Mouse (Mus musculus) kidney, embryonic 16.5 days (tissue): ENCODE results near the gene Gm49388. TPM values are rescaled to one million over a fixed set of nuclear protein-coding genes. Genes with fewer than 3 reads are reported as not detected.

ENCODE experiments used
- ATAC-seq: fragments of 200-750 bp; cut with Nextera tagmentation; 2 replicates; pipeline ENCODE4 v1.8.0; 2017; ENCODE audit warnings: moderate TSS enrichment; ENCODE audit not compliant: low FRiP score, low TSS enrichment
- H3K27ac ChIP-seq: fragments of 300-500 bp; sonication (generic); 2 replicates; pipeline ENCODE4 v1.5.1; 2014; ENCODE audit warnings: low read length
- H3K27me3 ChIP-seq: fragments of 300-500 bp; sonication (generic); 2 replicates; pipeline ENCODE4 v1.6.1; 2014; ENCODE audit warnings: low read length, control low read depth, mixed read lengths; ENCODE audit not compliant: insufficient read depth
- H3K36me3 ChIP-seq: fragments of 300-500 bp; sonication (generic); 2 replicates; pipeline ENCODE4 v1.6.1; 2014; ENCODE audit warnings: low read length, control low read depth, mixed read lengths; ENCODE audit not compliant: insufficient read depth
- H3K4me1 ChIP-seq: fragments of 300-500 bp; sonication (generic); 2 replicates; pipeline ENCODE4 v1.6.1; 2014; ENCODE audit warnings: low read length, control low read depth, mixed read lengths; ENCODE audit not compliant: insufficient read depth
- H3K4me2 ChIP-seq: fragments of 300-500 bp; sonication (generic); replicated peaks from 2 replicates; pipeline ENCODE4 v1.6.1; 2014; ENCODE audit warnings: low read depth, low read length
- H3K4me3 ChIP-seq: fragments of 300-500 bp; sonication (generic); 2 replicates; pipeline ENCODE4 v1.5.1; 2014; ENCODE audit warnings: mild to moderate bottlenecking, low read length
- H3K9ac ChIP-seq: fragments of 300-500 bp; sonication (generic); replicated peaks from 2 replicates; pipeline ENCODE4 v1.6.1; 2014; ENCODE audit warnings: low read length
- H3K9me3 ChIP-seq: fragments of 300-500 bp; sonication (generic); 2 replicates; pipeline ENCODE4 v1.6.1; 2016; ENCODE audit warnings: low read length, control low read depth
- WGBS: fragments of 180-500 bp; shearing (Covaris S2); extraction: QIAGEN DNeasy Blood & Tissue Kit; methylation state at CpG from one replicate; pipeline ENCODE4 v1.1.7; 2014; 5-methylcytosine and 5-hydroxymethylcytosine counted together
- polyA plus RNA-seq: library from polyadenylated mRNA; unstranded; fragments of >200 nt; fragmentation: Nextera tagmentation; extraction: Ambion mirVana; gene quantifications from 2 replicates; pipeline ENCODE4 v1.2.1, GENCODE M21; 2015

Gm49388 gene
- polyA plus RNA-seq, 1 experiment from 2014 or later = not detected

DNA sequence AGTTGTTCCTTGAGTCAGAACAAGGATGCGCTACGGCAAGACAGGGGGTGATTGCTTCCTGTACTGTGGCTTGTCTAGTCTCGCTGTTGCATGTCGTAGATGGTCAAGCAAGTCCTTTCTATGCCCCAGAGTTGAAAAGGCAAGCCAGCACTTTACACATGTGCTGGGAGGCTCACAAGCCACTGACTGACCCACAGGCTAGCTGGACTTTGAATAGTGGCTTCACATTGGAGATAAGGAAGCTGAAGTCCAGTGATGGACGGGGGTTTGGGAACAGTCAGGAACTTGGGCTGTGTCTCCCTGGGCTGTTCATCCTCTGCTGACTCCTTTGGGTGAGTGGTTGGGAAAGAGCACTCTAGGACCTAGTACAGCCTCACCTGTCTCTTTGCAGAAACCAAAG lies 33.8 kb upstream of the Gm49388 start:
- Histone ChIP-seq H3K9ac (no peak overlapping the region), H3K27ac (no peak overlapping the region), H3K27me3 (no peaks in the 10 kb centered on the region), H3K4me2 (no peak overlapping the region), H3K4me3 (no peak overlapping the region), H3K36me3 (peaks cover 73% of the 10 kb centered on the region), H3K9me3 (no peaks in the 10 kb centered on the region), H3K4me1 (peaks cover 17% of the 10 kb centered on the region)
- ATAC-seq = no peak
- WGBS = 93% methylated on average over 5 of the region's 5 CpGs

DNA sequence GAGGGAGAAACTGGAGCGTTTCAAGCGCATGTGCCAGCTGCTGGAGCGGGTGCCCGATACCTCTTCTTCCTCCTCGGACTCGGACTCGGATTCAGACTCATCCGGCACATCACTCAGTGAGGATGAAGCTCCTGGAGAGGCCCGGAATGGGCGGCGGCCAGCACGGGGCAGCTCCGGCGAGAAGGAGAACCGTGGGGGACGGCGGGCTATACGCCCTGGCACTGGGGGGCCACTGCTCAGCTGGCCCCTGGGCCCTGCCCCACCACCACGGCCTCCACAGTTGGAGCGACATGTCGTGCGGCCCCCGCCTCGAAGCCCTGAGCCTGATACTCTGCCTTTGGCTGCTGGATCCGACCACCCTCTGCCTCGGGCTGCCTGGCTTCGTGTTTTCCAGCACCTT lies 33.3 kb upstream of the Gm49388 start:
- peaks cover 18% of the 10 kb centered on the region for H3K4me1 ChIP-seq
- H3K9me3 ChIP-seq = no peaks in the 10 kb centered on the region
- no peak for ATAC-seq
- H3K27ac ChIP-seq = no peak overlapping the region
- no peak overlapping the region for H3K4me3 ChIP-seq
- no peak overlapping the region for H3K4me2 ChIP-seq
- WGBS = 90% methylated on average over 27 of the region's 27 CpGs
- H3K9ac ChIP-seq = no peak overlapping the region
- no peaks in the 10 kb centered on the region for H3K27me3 ChIP-seq
- H3K36me3 ChIP-seq = peaks cover 77% of the 10 kb centered on the region

DNA sequence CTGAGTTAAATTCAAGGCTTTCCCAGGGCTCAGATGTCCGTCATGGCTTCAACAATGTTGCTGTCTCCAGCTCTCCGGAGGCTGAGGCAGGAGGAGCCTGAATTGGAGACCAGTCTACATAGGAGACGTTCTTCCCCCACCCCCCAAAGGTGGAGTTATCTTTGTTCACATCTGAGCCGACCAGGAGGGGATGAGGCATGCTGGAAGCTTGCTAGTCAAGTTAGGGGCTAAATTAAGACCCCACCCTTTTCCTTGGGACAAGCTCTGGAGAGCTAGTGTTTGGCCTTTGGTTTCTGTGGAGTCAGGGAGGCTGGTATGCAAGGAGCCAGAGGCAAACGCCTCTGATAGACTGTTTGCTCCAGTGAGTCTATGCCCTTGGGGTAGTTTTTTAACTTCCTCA lies 32.2 kb upstream of the Gm49388 start:
- Histone ChIP-seq H3K4me3 (no peak overlapping the region), H3K4me2 (no peak overlapping the region), H3K4me1 (peaks cover 10% of the 10 kb centered on the region; the same call in 1 of the 2 replicates), H3K36me3 (peaks cover 84% of the 10 kb centered on the region), H3K9ac (no peak overlapping the region), H3K27ac (no peak overlapping the region), H3K27me3 (no peaks in the 10 kb centered on the region), H3K9me3 (no peaks in the 10 kb centered on the region)
- 59% methylated on average over 5 of the region's 5 CpGs for WGBS
- ATAC-seq = no peak

DNA sequence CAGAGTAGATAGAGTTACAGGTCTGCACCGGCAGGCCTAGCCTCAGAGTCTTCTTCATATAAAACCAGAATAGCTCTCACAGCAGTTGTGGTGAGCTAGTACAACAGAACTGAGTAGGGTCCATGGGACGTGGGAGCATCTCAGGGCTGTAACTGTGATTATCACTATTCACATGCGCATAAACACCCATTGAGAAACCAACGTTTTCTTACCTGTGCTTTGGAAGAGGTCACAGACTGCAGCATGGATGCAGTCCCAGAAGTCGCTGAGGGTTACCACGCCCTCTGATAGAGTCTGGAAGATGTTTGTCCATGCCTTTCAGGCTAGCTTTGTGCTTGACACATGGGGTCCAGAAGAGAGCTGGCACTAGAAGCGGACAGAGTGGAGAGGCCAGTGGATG lies 31.7 kb upstream of the Gm49388 start:
- no peaks in the 10 kb centered on the region for H3K9me3 ChIP-seq
- no peak overlapping the region for H3K9ac ChIP-seq
- H3K4me3 ChIP-seq = no peak overlapping the region
- WGBS = 87% methylated on average over 7 of the region's 7 CpGs
- H3K36me3 ChIP-seq = peaks cover 83% of the 10 kb centered on the region
- no peak overlapping the region for H3K4me2 ChIP-seq
- H3K27ac ChIP-seq = no peak overlapping the region
- no peak for ATAC-seq
- peaks cover 10% of the 10 kb centered on the region; the same call in 1 of the 2 replicates for H3K4me1 ChIP-seq
- no peaks in the 10 kb centered on the region for H3K27me3 ChIP-seq

DNA sequence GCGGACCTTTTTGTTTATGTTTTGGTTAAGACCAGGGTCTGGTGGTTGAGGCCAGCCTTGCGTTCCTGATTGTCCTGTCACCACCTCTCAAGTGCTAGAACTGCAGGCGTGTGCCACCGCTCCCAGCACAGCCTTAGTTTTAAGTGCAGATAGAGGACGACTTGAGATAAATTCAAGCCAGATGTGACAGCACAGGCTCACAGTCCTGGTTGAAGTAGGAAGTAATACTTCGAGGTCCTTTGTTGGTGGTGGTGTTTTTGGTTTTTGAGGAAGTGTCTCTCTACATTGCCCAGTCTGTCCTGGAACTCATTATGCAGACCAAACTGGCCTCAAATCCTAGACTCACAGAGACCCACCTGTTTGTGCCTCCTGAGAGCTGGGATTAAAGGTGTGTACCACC lies 25.7 kb upstream of the Gm49388 start:
- Histone ChIP-seq H3K27ac (0 out of 2 replicates have a peak overlapping the region, but pooled peaks have one; percentile 9), H3K9me3 (no peaks in the 10 kb centered on the region), H3K4me2 (no peak overlapping the region), H3K4me1 (0 out of 2 replicates have a peak, but pooled peaks cover 4% of the 10 kb centered on the region), H3K4me3 (no peak overlapping the region), H3K9ac (no peak overlapping the region), H3K27me3 (no peaks in the 10 kb centered on the region), H3K36me3 (peaks cover 53% of the 10 kb centered on the region)
- no peak for ATAC-seq
- WGBS = 61% methylated on average over 6 of the region's 6 CpGs

DNA sequence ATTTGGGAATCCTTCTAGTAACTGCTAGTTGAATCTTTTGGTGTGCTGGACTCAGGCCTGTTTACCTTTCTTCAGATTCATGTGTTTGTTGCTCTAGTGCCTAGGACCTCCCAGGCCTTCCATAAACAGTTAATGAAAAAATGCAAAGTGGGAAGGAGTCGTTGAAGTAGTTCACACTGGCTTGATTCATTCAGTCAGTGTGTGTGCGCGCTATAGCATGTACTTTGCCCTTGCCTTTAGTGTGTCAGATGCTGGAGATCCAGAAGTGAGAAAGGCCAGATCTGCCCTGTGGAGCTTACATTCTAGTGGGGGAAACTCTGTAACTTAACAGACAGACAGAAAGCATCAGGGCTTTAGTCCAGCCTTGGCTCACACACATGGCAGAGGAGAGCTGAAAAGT lies 24.9 kb upstream of the Gm49388 start:
- H3K4me2 ChIP-seq = no peak overlapping the region
- no peaks in the 10 kb centered on the region for H3K9me3 ChIP-seq
- H3K4me1 ChIP-seq = 0 out of 2 replicates have a peak, but pooled peaks cover 4% of the 10 kb centered on the region
- ATAC-seq = no peak
- no peaks in the 10 kb centered on the region for H3K27me3 ChIP-seq
- 0 out of 2 replicates have a peak overlapping the region, but pooled peaks have one; percentile 7 for H3K9ac ChIP-seq
- H3K36me3 ChIP-seq = peaks cover 54% of the 10 kb centered on the region
- no peak overlapping the region for H3K27ac ChIP-seq
- H3K4me3 ChIP-seq = no peak overlapping the region
- WGBS = 72% methylated on average over 3 of the region's 3 CpGs

DNA sequence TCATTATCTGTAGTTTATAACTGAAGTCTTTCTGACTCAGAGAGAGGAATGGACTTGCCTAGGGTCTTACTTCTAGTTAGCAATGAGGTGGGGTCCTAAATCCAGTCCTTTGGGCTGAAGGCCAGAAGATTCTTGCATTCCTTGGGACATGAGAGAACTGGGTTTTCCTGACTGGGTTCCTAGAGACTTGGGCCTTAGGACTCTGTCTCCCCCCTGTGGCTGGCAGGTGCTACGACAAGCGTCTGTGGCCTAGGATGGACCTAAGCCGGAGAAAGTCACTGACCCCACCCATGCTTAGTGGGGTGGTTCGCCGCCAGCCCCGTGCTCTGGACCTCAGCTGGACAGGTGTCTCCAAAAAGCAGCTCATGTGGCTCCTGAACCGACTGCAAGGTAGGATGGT lies 24.4 kb upstream of the Gm49388 start:
- Histone ChIP-seq H3K27ac (no peak overlapping the region), H3K9me3 (no peaks in the 10 kb centered on the region), H3K4me2 (no peak overlapping the region), H3K27me3 (no peaks in the 10 kb centered on the region), H3K9ac (no peak overlapping the region), H3K4me3 (no peak overlapping the region), H3K4me1 (0 out of 2 replicates have a peak, but pooled peaks cover 4% of the 10 kb centered on the region), H3K36me3 (peaks cover 56% of the 10 kb centered on the region)
- 29% methylated on average over 7 of the region's 7 CpGs for WGBS
- ATAC-seq = peak; percentile 64

DNA sequence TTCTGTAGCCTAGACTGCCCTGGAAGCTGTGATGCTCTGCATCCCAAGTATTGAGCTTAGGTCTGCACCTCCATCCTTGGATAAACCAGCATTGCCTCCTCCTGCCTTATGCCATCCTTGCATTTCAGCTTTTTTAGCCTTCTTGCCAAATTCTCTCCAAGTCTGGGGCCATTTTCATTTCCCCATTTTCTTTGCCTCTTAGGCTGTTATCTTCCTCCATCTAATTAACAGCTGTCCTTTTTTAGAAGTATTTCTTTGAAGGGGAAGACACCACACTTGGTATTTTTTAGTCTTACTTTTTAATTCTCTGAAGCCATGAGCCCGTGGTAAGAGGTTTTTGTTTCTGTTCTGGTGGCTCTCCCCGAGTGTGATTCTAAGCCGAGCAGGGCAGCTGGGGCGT lies 21.8 kb upstream of the Gm49388 start:
- H3K9ac ChIP-seq = no peak overlapping the region
- H3K4me2 ChIP-seq = no peak overlapping the region
- H3K9me3 ChIP-seq = no peaks in the 10 kb centered on the region
- peaks cover 3% of the 10 kb centered on the region; the same call in 1 of the 2 replicates for H3K4me1 ChIP-seq
- H3K36me3 ChIP-seq = peaks cover 52% of the 10 kb centered on the region
- WGBS = 94% methylated on average over 4 of the region's 4 CpGs
- H3K27me3 ChIP-seq = no peaks in the 10 kb centered on the region
- no peak for ATAC-seq
- H3K4me3 ChIP-seq = no peak overlapping the region
- H3K27ac ChIP-seq = no peak overlapping the region

DNA sequence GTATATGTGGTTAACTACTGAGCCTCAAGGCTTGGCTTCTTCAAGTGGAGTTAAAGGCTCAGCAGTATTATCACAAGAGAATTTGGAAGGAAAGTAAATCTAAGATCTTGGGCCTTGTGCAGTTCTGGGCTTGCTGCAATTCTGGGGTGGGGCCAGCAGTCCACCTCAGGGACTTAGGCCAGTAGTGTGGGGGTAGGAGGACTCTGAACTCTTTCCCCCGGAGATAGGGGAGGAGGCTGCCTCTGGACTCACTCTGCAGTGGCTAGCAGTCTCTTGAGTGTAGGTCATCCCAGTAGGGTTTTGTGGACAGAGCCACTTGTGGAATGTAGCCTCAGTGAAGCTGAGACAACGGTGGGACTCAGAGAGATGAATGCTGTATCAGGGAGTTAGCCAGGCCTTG lies 19.7 kb upstream of the Gm49388 start:
- peaks cover 11% of the 10 kb centered on the region for H3K4me1 ChIP-seq
- no peak overlapping the region for H3K9ac ChIP-seq
- no peak overlapping the region for H3K27ac ChIP-seq
- no peaks in the 10 kb centered on the region for H3K9me3 ChIP-seq
- peaks cover 52% of the 10 kb centered on the region for H3K36me3 ChIP-seq
- H3K4me2 ChIP-seq = no peak overlapping the region
- 93% methylated on average over 2 of the region's 2 CpGs for WGBS
- no peaks in the 10 kb centered on the region for H3K27me3 ChIP-seq
- H3K4me3 ChIP-seq = no peak overlapping the region
- ATAC-seq = no peak

DNA sequence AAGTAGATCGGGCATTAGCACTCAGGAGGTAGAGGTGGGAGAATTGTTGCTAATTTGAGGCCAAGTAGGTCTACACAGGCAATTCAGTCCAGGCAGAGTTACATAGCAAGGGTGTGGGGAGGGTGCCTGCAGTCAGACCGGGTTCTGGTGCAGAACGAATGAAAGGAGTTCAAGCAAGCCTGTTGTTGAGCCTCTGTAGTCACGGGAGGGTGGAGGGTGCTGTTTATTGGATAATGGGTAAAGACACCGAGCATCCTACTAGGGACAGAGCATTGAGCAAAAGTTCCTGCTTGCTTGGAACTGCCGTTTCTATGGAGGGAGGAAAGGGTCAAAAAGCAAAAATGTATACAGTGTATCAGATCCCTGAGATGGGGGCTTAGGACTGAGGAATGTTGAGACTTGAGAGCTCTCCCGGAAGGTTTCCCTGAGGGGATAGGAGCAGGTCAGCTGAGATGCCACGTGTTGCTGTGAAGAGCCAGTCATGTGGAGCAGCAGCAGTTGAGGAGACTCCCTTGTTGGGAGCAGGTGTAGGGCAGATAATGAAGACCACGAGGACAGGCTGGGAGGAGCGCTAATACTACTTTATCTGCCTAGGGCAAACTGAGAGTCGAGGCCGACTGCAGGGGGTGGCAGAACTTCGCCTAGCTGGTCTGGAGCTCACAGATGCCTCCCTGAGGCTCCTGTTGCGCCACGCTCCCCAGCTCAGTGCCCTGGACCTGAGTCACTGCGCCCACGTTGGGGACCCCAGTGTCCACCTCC lies 18.4 kb upstream of the Gm49388 start:
- WGBS = 78% methylated on average over 17 of the region's 17 CpGs
- no peak for ATAC-seq
- no peaks in the 10 kb centered on the region for H3K9me3 ChIP-seq

More for the DNA sequence above, 18.4 kb upstream of the Gm49388 start:
- H3K4me2 ChIP-seq = no peak overlapping the region
- H3K36me3 ChIP-seq = peaks cover 49% of the 10 kb centered on the region
- no peak overlapping the region for H3K4me3 ChIP-seq
- no peak overlapping the region for H3K9ac ChIP-seq
- H3K27me3 ChIP-seq = no peaks in the 10 kb centered on the region
- H3K27ac ChIP-seq = no peak overlapping the region
- H3K4me1 ChIP-seq = peaks cover 18% of the 10 kb centered on the region
